Mouse (Mus musculus): ENCODE results near the gene Rab30. TPM values are rescaled to one million over a fixed set of nuclear protein-coding genes. Genes with fewer than 3 reads are reported as not detected.

The Rab30 gene
- total and polyA plus RNA-seq, 3 experiments, result 0.21 to 5.0 (median 3.7) TPM

Other genes starting within 250 kb of the Rab30 start
- 10 to 100 TPM; 43.7 to 48.8 TPM for gene Ccdc90b, start 180.5 kb upstream of the Rab30 start, total RNA-seq (2021)
- gene Ccdc90b, start 180.5 kb upstream of the Rab30 start, polyA plus RNA-seq (2012; rRNA removed), result 4.6 and 5.1 TPM in 2 replicates
- gene Ankrd42, start 104.5 kb upstream of the Rab30 start, total RNA-seq (2021), result 1 to 10 TPM; 6.6 to 8.5 TPM
- gene Ankrd42, start 104.5 kb upstream of the Rab30 start, polyA plus RNA-seq (2012; rRNA removed), result 1.1 and 1.3 TPM in 2 replicates
- gene Pcf11, start 71.7 kb upstream of the Rab30 start, total RNA-seq (2021), result 10 to 100 TPM; 45.2 to 68.5 TPM
- 17.2 and 20.2 TPM in 2 replicates for gene Pcf11, start 71.7 kb upstream of the Rab30 start, polyA plus RNA-seq (2012; rRNA removed)
- 1 to 10 TPM in 1 of 2 experiments, under 1 TPM in 1; 0.45 to 1.1 TPM for gene Ddias, start 132.6 kb downstream of the Rab30 start, total RNA-seq (2021)
- gene Ddias, start 132.6 kb downstream of the Rab30 start, polyA plus RNA-seq (2012; rRNA removed), result not detected in 2 replicates
- 10 to 100 TPM; 11.2 to 11.3 TPM for gene Prcp, start 132.9 kb downstream of the Rab30 start, total RNA-seq (2021)
- gene Prcp, start 132.9 kb downstream of the Rab30 start, polyA plus RNA-seq (2012; rRNA removed), result 14.0 and 16.3 TPM in 2 replicates